Mouse (Mus musculus): ENCODE data around the gene Gm26602.

- TF ChIP-seq CTCF (IDR thresholded peaks at IDR 0.05; ENCODE audit: borderline replicate concordance, control insufficient read depth, extremely low read depth, insufficient read depth, low read length, poor library complexity) (peak; percentile 79), POLR2A (IDR thresholded peaks at IDR 0.05; ENCODE audit: control insufficient read depth, extremely low read depth, insufficient read depth, low read length, poor library complexity) (no peak)
Observed at GRCm38 (mm10) chr10:79953946-79954345, 43.3 kb downstream of the Gm26602 start.
